Mouse (Mus musculus): ENCODE data around the gene Atf6b. TPM values are rescaled to one million over a fixed set of nuclear protein-coding genes. Genes with fewer than 3 reads are reported as not detected.

Atf6b gene
- total and polyA plus RNA-seq, 3 experiments, result 45.3 to 101 TPM; not detected in 1

DNA sequence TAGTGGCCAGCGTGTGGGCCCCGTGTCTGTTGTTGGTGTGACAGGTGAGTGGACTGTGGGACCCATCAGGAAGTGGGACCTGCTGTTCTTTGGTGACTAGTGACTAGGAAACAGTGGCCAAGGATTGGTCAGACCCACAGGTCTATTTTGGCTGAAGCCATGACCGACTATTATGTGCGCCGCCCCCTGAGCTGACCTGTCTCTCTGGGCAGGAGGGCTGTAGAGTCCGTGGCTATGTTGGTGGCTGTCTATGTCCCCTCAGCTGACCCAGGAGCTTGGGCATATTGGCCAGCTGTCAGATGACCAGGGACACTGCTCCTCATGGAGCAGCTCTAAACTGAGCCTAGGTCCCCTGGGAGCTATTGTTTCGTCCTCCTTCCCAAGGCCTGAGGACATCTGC lies 41.9 kb downstream of the Atf6b start:
- H3K9me3 ChIP-seq (replicated peaks; ENCODE audit: insufficient read depth, low read length), result no peaks in the 10 kb centered on the region
- H3K27me3 ChIP-seq (ENCODE audit: control insufficient read depth in 1 of 2, insufficient read depth in 2 of 2, low read length in 2 of 2), result no peaks in the 10 kb centered on the region
- no peak overlapping the region for H3K9ac ChIP-seq (ENCODE audit: control insufficient read depth, low read depth, low read length, poor library complexity, severe bottlenecking)
- no peaks in the 10 kb centered on the region for H3K36me3 ChIP-seq (ENCODE audit: control insufficient read depth in 1 of 2, insufficient read depth in 2 of 2, low read length in 2 of 2)
- no peak overlapping the region for H3K27ac ChIP-seq (ENCODE audit: control insufficient read depth, low read depth, low read length)
- no peak overlapping the region for H3K4me3 ChIP-seq (ENCODE audit: control insufficient read depth in 1 of 2, insufficient read depth in 1 of 2, low read depth in 2 of 2, low read length in 2 of 2)
- H3K79me2 ChIP-seq (ENCODE audit: control insufficient read depth, insufficient read depth, low read length, poor library complexity), result no peaks in the 10 kb centered on the region
- TF ChIP-seq JUND (IDR thresholded peaks at IDR 0.05; ENCODE audit: low read depth, low read length) (no peak), ZNF384 (IDR thresholded peaks at IDR 0.05; ENCODE audit: low read depth, low read length) (no peak), ETS1 (IDR thresholded peaks at IDR 0.05; ENCODE audit: low read depth, low read length) (no peak), UBTF (IDR thresholded peaks at IDR 0.05; ENCODE audit: borderline replicate concordance, insufficient read depth, low read depth, low read length) (no peak)
- no peak for DNase-seq (ENCODE audit: low read depth, low spot score)
- H3K4me1 ChIP-seq (ENCODE audit: control insufficient read depth in 1 of 2, insufficient read depth in 2 of 2, low read length in 2 of 2), result no peaks in the 10 kb centered on the region; a peak in 1 of 4 replicates

DNA sequence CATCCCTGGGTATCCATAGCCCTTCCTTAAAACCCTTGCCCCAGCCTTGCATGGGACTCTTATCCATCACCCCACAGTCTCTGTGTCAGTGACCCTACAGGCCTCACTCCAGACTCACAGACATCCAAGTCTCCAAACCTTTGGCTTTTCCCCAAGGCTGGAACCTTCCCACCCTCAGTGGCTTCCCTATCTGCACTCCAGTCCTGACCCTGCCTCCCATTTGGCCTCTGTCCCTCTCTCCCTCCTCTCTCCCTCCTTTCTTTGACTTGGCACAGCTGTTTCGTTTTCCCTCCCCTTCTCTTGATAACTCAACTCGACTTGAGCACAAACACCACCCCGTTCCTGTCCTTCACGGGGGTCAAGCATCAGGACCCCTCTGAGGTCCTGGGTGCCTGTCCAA lies 43.5 kb downstream of the Atf6b start:
- no peak for DNase-seq (ENCODE audit: low read depth, low spot score)
- H3K4me3 ChIP-seq (ENCODE audit: control insufficient read depth in 1 of 2, insufficient read depth in 1 of 2, low read depth in 2 of 2, low read length in 2 of 2), result no peak overlapping the region
- H3K9ac ChIP-seq (ENCODE audit: control insufficient read depth, low read depth, low read length, poor library complexity, severe bottlenecking), result no peak overlapping the region
- no peaks in the 10 kb centered on the region for H3K4me1 ChIP-seq (ENCODE audit: control insufficient read depth in 1 of 2, insufficient read depth in 2 of 2, low read length in 2 of 2)
- no peaks in the 10 kb centered on the region for H3K9me3 ChIP-seq (replicated peaks; ENCODE audit: insufficient read depth, low read length)
- H3K27me3 ChIP-seq (ENCODE audit: control insufficient read depth in 1 of 2, insufficient read depth in 2 of 2, low read length in 2 of 2), result no peaks in the 10 kb centered on the region
- no peaks in the 10 kb centered on the region for H3K36me3 ChIP-seq (ENCODE audit: control insufficient read depth in 1 of 2, insufficient read depth in 2 of 2, low read length in 2 of 2)
- no peak overlapping the region for H3K27ac ChIP-seq (ENCODE audit: control insufficient read depth, low read depth, low read length)
- TF ChIP-seq MXI1 (IDR thresholded peaks at IDR 0.05; ENCODE audit: low read depth, low read length), result no peak
- no peak for TF ChIP-seq MYC (IDR thresholded peaks at IDR 0.05; ENCODE audit: low read depth, low read length)
- TF ChIP-seq RAD21 (IDR thresholded peaks at IDR 0.05; ENCODE audit: low read depth, low read length), result no peak
- H3K79me2 ChIP-seq (ENCODE audit: control insufficient read depth, insufficient read depth, low read length, poor library complexity), result no peaks in the 10 kb centered on the region

DNA sequence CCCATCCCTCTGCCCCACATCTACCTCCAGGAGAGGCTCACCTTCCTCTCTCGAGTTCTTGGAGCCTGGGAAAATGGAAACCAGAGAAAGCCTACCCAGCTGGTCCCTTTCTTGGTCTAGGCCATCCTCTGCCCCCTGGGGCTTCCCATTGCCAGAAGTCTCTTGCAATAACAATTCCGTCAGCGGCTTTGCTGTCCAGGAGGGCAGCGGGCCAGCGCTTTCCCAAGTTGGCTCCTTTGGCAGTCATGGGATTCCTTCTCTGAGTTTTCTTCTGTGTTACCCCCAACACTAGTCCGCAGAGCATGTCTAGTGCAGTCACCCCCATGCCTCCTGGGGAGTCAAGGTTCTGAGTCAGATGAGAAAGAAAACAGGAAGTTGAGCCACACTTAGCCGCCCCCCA lies 46.0 kb downstream of the Atf6b start:
- no peaks in the 10 kb centered on the region for H3K36me3 ChIP-seq (ENCODE audit: control insufficient read depth in 1 of 2, insufficient read depth in 2 of 2, low read length in 2 of 2)
- DNase-seq (ENCODE audit: low read depth, low spot score), result no peak
- H3K4me1 ChIP-seq (ENCODE audit: control insufficient read depth in 1 of 2, insufficient read depth in 2 of 2, low read length in 2 of 2), result no peaks in the 10 kb centered on the region
- no peak overlapping the region for H3K27ac ChIP-seq (ENCODE audit: control insufficient read depth, low read depth, low read length)
- no peak overlapping the region for H3K4me3 ChIP-seq (ENCODE audit: control insufficient read depth in 1 of 2, insufficient read depth in 1 of 2, low read depth in 2 of 2, low read length in 2 of 2)
- H3K79me2 ChIP-seq (ENCODE audit: control insufficient read depth, insufficient read depth, low read length, poor library complexity), result no peaks in the 10 kb centered on the region
- TF ChIP-seq BHLHE40 (IDR thresholded peaks at IDR 0.05; ENCODE audit: borderline replicate concordance, low read depth, low read length), result no peak
- TF ChIP-seq NRF1 (IDR thresholded peaks at IDR 0.05; ENCODE audit: insufficient read depth, low read depth, low read length, poor library complexity, severe bottlenecking), result no peak
- no peak for TF ChIP-seq HCFC1 (IDR thresholded peaks at IDR 0.05; ENCODE audit: low read depth, low read length)
- no peak for TF ChIP-seq GABPA (IDR thresholded peaks at IDR 0.05; ENCODE audit: low read depth, low read length)
- H3K9ac ChIP-seq (ENCODE audit: control insufficient read depth, low read depth, low read length, poor library complexity, severe bottlenecking), result no peak overlapping the region
- H3K9me3 ChIP-seq (replicated peaks; ENCODE audit: insufficient read depth, low read length), result no peaks in the 10 kb centered on the region
- H3K27me3 ChIP-seq (ENCODE audit: control insufficient read depth in 1 of 2, insufficient read depth in 2 of 2, low read length in 2 of 2), result no peaks in the 10 kb centered on the region

Data from MEL (cell line).